In genomic region chr9:111117126-111117642, GRCm38 (mm10) we compare ENCODE assay signal across 8 mouse cellular contexts. TPM values are rescaled to one million over a fixed set of nuclear protein-coding genes. Genes with fewer than 3 reads are reported as not detected.
A peak's percentile ranks its signal among the peaks of the same experiment; 100 is the strongest.
DNase-seq lines count a peak whose midpoint lies in the region; ATAC-seq and TF ChIP-seq lines count a peak whose summit lies in the region.

TSS of gene Lrrfip2 (plus strand) at chr9:111117592.

- WGBS in embryonic facial prominence, embryonic 11.5 days, result 36% methylated on average over 14 of the region's 14 CpGs
- 23% methylated on average over 14 of the region's 14 CpGs for WGBS in heart, embryonic 14.5 days
- 38% methylated on average over 14 of the region's 14 CpGs for WGBS in midbrain, postnatal 0 days

- H3K4me3 ChIP-seq in C2C12 (ENCODE audit: insufficient read depth, poor library complexity, severe bottlenecking), result peak within 1 kb of the TSS; percentile 61
- peak within 1 kb of the TSS; percentile 94 for H3K4me3 ChIP-seq in embryonic facial prominence, embryonic 11.5 days (ENCODE audit: low read depth, low read length)
- peak within 1 kb of the TSS; percentile 81 to 87 for H3K4me3 ChIP-seq in heart, embryonic 14.5 days (ENCODE audit: control insufficient read depth in 1 of 2, insufficient read depth in 1 of 2, low read depth in 1 of 2, low read length in 2 of 2)
- H3K4me3 ChIP-seq in midbrain, postnatal 0 days (ENCODE audit: low read depth, low read length), result peak within 1 kb of the TSS; percentile 94

- no peaks in the 10 kb centered on the region for H3K27me3 ChIP-seq in C2C12 (ENCODE audit: control insufficient read depth, insufficient read depth, insufficient read length)
- no peaks in the 10 kb centered on the region for H3K27me3 ChIP-seq in embryonic facial prominence, embryonic 11.5 days (ENCODE audit: control insufficient read depth, insufficient read depth, low read length)
- no peaks in the 10 kb centered on the region for H3K27me3 ChIP-seq in heart, embryonic 14.5 days (ENCODE audit: control insufficient read depth, insufficient read depth, low read length)
- H3K27me3 ChIP-seq in midbrain, postnatal 0 days (ENCODE audit: insufficient read depth, low read length), result no peaks in the 10 kb centered on the region

- intact Hi-C loops in left cerebral cortex, postnatal 14 days (cut with DNase I), result no loop called here

- no peaks in the 10 kb centered on the region for H3K4me1 ChIP-seq in embryonic facial prominence, embryonic 11.5 days (ENCODE audit: control insufficient read depth, insufficient read depth, low read length)
- peaks cover 0 to 35% of the 10 kb centered on the region in 2 experiments; a peak in 2 of 4 replicates for H3K4me1 ChIP-seq in heart, embryonic 14.5 days (ENCODE audit: control insufficient read depth in 2 of 2, insufficient read depth in 2 of 2, low read length in 2 of 2)
- peaks cover 3% of the 10 kb centered on the region; the same call in 1 of the 2 replicates for H3K4me1 ChIP-seq in midbrain, postnatal 0 days (ENCODE audit: insufficient read depth, low read length)

- H3K79me3 ChIP-seq in C2C12 (ENCODE audit: low read depth), result peaks cover 12% of the 10 kb centered on the region

- H3K36me3 ChIP-seq in C2C12 (ENCODE audit: control insufficient read depth, insufficient read depth), result peaks cover 5% of the 10 kb centered on the region
- no peaks in the 10 kb centered on the region for H3K36me3 ChIP-seq in embryonic facial prominence, embryonic 11.5 days (replicated peaks; ENCODE audit: control insufficient read depth, insufficient read depth, low read depth, low read length)
- H3K36me3 ChIP-seq in heart, embryonic 14.5 days (ENCODE audit: control insufficient read depth, insufficient read depth, low read length), result peaks cover 4% of the 10 kb centered on the region; the same call in 1 of the 2 replicates
- H3K36me3 ChIP-seq in midbrain, postnatal 0 days (ENCODE audit: insufficient read depth, low read length), result no peaks in the 10 kb centered on the region

- peak within 1 kb of the TSS; percentile 81 for H3ac ChIP-seq in C2C12 (ENCODE audit: control insufficient read depth, insufficient read length, low read depth)

- peak within 1 kb of the TSS; percentile 85 for H3K4me2 ChIP-seq in embryonic facial prominence, embryonic 11.5 days (ENCODE audit: low read depth, low read length)
- H3K4me2 ChIP-seq in heart, embryonic 14.5 days (ENCODE audit: low read length), result peak within 1 kb of the TSS; percentile 94
- H3K4me2 ChIP-seq in midbrain, postnatal 0 days (ENCODE audit: low read depth, low read length, poor library complexity, severe bottlenecking), result peak within 1 kb of the TSS; percentile 89

- no peaks in the 10 kb centered on the region for H3K9me3 ChIP-seq in embryonic facial prominence, embryonic 11.5 days (replicated peaks; ENCODE audit: control insufficient read depth, low read length)
- H3K9me3 ChIP-seq in heart, embryonic 14.5 days (ENCODE audit: control insufficient read depth, low read length), result no peaks in the 10 kb centered on the region
- no peaks in the 10 kb centered on the region for H3K9me3 ChIP-seq in midbrain, postnatal 0 days (ENCODE audit: low read length)

- ATAC-seq in cerebellum, adult (ENCODE audit: insufficient number of reproducible peaks, low FRiP score, low TSS enrichment), result no peak
- ATAC-seq in embryonic facial prominence, embryonic 11.5 days (replicated peaks; ENCODE audit: insufficient number of reproducible peaks, low FRiP score, low TSS enrichment, low read depth), result no peak
- ATAC-seq in heart, embryonic 14.5 days (ENCODE audit: insufficient number of reproducible peaks, insufficient read depth, low FRiP score, low read depth), result no peak
- no peak for ATAC-seq in midbrain, postnatal 0 days (ENCODE audit: low FRiP score)

- peak within 1 kb of the TSS; percentile 75 for H3K27ac ChIP-seq in embryonic facial prominence, embryonic 11.5 days (replicated peaks; ENCODE audit: low read depth, low read length)
- peak within 1 kb of the TSS; percentile 89 to 93 for H3K27ac ChIP-seq in heart, embryonic 14.5 days (replicated peaks in 1 of 2; ENCODE audit: control insufficient read depth in 1 of 2, insufficient read depth in 1 of 2, low read depth in 2 of 2, low read length in 2 of 2)
- H3K27ac ChIP-seq in midbrain, postnatal 0 days (ENCODE audit: low read depth, low read length), result peak within 1 kb of the TSS; percentile 80

- H3K9ac ChIP-seq in embryonic facial prominence, embryonic 11.5 days (replicated peaks; ENCODE audit: low read length), result peak within 1 kb of the TSS; percentile 86
- peak within 1 kb of the TSS; percentile 96 for H3K9ac ChIP-seq in heart, embryonic 14.5 days (ENCODE audit: low read length)
- peak within 1 kb of the TSS; percentile 75 for H3K9ac ChIP-seq in midbrain, postnatal 0 days (replicated peaks; ENCODE audit: low read length, poor library complexity, severe bottlenecking)

- H3K79me2 ChIP-seq in C2C12 (ENCODE audit: control insufficient read depth, insufficient read depth), result peaks cover 23% of the 10 kb centered on the region

- peak; percentile 11 for DNase-seq in cerebellum, adult 11-12 months
- no peak for DNase-seq in embryonic facial prominence, embryonic 11.5 days (ENCODE audit: low spot score)
- DNase-seq in left cerebral cortex, postnatal 14 days (ENCODE audit: low spot score in 2 of 2), result peak in 1 of 2 experiments; percentile 5
- no peak for DNase-seq in midbrain, postnatal 0 days (ENCODE audit: low spot score)
- no peak for DNase-seq in urinary bladder, postnatal 14 days (ENCODE audit: low spot score)

- TF ChIP-seq CTCF in C2C12 (IDR thresholded peaks at IDR 0.05; ENCODE audit: control insufficient read depth, insufficient read depth, insufficient read length), result no peak
- no peak for TF ChIP-seq CTCF in midbrain, postnatal 0 days (IDR thresholded peaks at IDR 0.05)

TF ChIP-seq in C2C12, 6 proteins besides CTCF, POLR2A, EP300 and RAD21:
- no peak for TF ChIP-seq MYOG (IDR thresholded peaks at IDR 0.05; ENCODE audit: control insufficient read depth, extremely low read depth, insufficient read length)
- TF ChIP-seq USF1 (IDR thresholded peaks at IDR 0.05; ENCODE audit: low read depth), result no peak
- no peak for TF ChIP-seq MYOD1 (IDR thresholded peaks at IDR 0.05; ENCODE audit: control insufficient read depth, insufficient read length, low read depth)
- no peak for TF ChIP-seq MAX (IDR thresholded peaks at IDR 0.05)
- no peak for TF ChIP-seq CEBPB (IDR thresholded peaks at IDR 0.05; ENCODE audit: low read depth)
- no peak for TF ChIP-seq FOSL1 (IDR thresholded peaks at IDR 0.05; ENCODE audit: insufficient read depth, low read length, poor library complexity, severe bottlenecking)

RNA-seq across cellular contexts. Expression of gene Lrrfip2, which starts in this region (rescaled TPM):
- polyA plus RNA-seq in C2C12 (2012; fragmentation: generic; extraction: Trizol), result 29.4 TPM
- polyA plus RNA-seq in embryonic facial prominence, embryonic 11.5 days (2014; fragmentation: Nextera tagmentation; extraction: Ambion mirVana), result 48.4 and 49.2 TPM in 2 replicates
- 75.3 and 78.8 TPM in 2 replicates for polyA plus RNA-seq in heart, embryonic 14.5 days (2014; fragmentation: Nextera tagmentation; extraction: Ambion mirVana)
- 10 to 100 TPM; 32.2 to 34.2 TPM for total RNA-seq in left cerebral cortex, postnatal 14 days (2021)
- 23.7 and 32.7 TPM in 2 replicates for total RNA-seq in midbrain, postnatal 0 days (2014; rRNA removed)
- polyA plus RNA-seq in midbrain, postnatal 0 days (2015; fragmentation: Nextera tagmentation; extraction: Ambion mirVana), result 42.2 and 44.0 TPM in 2 replicates
